Mouse (Mus musculus): ENCODE results near the gene Irak1bp1. TPM values are rescaled to one million over a fixed set of nuclear protein-coding genes. Genes with fewer than 3 reads are reported as not detected.
A peak's percentile ranks its signal among the peaks of the same experiment; 100 is the strongest.

Gene Irak1bp1
- polyA plus RNA-seq, 2 experiments = 0.65 to 0.91 TPM

- Histone ChIP-seq H3K4me1 (replicated peaks; ENCODE audit: control insufficient read depth in 2 of 2, insufficient read depth in 2 of 2, low read length in 1 of 2) (no peaks in the 10 kb centered on the region), H3K9ac (replicated peaks) (no peak overlapping the region), H3K27me3 (ENCODE audit: control insufficient read depth, insufficient read depth, low read length) (no peaks in the 10 kb centered on the region), H3K36me3 (replicated peaks; ENCODE audit: control insufficient read depth, insufficient read depth, low read depth) (no peaks in the 10 kb centered on the region), H3K27ac (no peak overlapping the region), H3K4me2 (ENCODE audit: low read depth) (no peak overlapping the region), H3K9me3 (ENCODE audit: control insufficient read depth, low read length) (no peaks in the 10 kb centered on the region), H3K4me3 (ENCODE audit: insufficient read depth in 1 of 2, low read depth in 2 of 2, low read length in 2 of 2) (no peak overlapping the region)
- 51% methylated on average over 12 of the region's 12 CpGs for WGBS (ENCODE audit: insufficient replicate concordance)
- no peak for ATAC-seq (ENCODE audit: insufficient read depth)
- no peak for TF ChIP-seq CTCF (IDR thresholded peaks at IDR 0.05; ENCODE audit: low read depth)
- DNase-seq (ENCODE audit: low read depth in 3 of 3, low spot score in 3 of 3) = no peak
These were observed 17.0 kb upstream of the Irak1bp1 start for GRCm38 (mm10) chr9:82812172-82812963.

GRCm38 (mm10) chr9:82814536-82814935 is 14.8 kb upstream of the Irak1bp1 start:
- TF ChIP-seq EP300 (IDR thresholded peaks at IDR 0.05; ENCODE audit: low read depth) (no peak), CTCF (IDR thresholded peaks at IDR 0.05; ENCODE audit: low read depth) (0 out of 2 replicates have a peak, but pooled peaks have one; percentile 5)
- Histone ChIP-seq H3K4me3 (ENCODE audit: insufficient read depth in 1 of 2, low read depth in 2 of 2, low read length in 2 of 2) (no peak overlapping the region), H3K9ac (replicated peaks) (no peak overlapping the region), H3K9me3 (ENCODE audit: control insufficient read depth, low read length) (no peaks in the 10 kb centered on the region), H3K4me1 (replicated peaks; ENCODE audit: control insufficient read depth in 2 of 2, insufficient read depth in 2 of 2, low read length in 1 of 2) (no peaks in the 10 kb centered on the region), H3K36me3 (replicated peaks; ENCODE audit: control insufficient read depth, insufficient read depth, low read depth) (no peaks in the 10 kb centered on the region), H3K27me3 (ENCODE audit: control insufficient read depth, insufficient read depth, low read length) (no peaks in the 10 kb centered on the region), H3K4me2 (ENCODE audit: low read depth) (no peak overlapping the region), H3K27ac (no peak overlapping the region)
- WGBS (ENCODE audit: insufficient replicate concordance) = 38% methylated on average over 3 of the region's 3 CpGs
- no peak for ATAC-seq (ENCODE audit: insufficient read depth)
- DNase-seq (ENCODE audit: low read depth in 3 of 3, low spot score in 3 of 3) = no peak

GRCm38 (mm10) chr9:82815257-82815785 is 14.0 kb upstream of the Irak1bp1 start:
- no peak for TF ChIP-seq CTCF (IDR thresholded peaks at IDR 0.05; ENCODE audit: low read depth)
- TF ChIP-seq EP300 (IDR thresholded peaks at IDR 0.05; ENCODE audit: low read depth) = no peak
- no peak overlapping the region for H3K4me3 ChIP-seq (ENCODE audit: insufficient read depth in 1 of 2, low read depth in 2 of 2, low read length in 2 of 2)
- H3K9me3 ChIP-seq (ENCODE audit: control insufficient read depth, low read length) = no peaks in the 10 kb centered on the region

GRCm38 (mm10) chr9:82826426-82826825 is 2.9 kb upstream of the Irak1bp1 start:
- no peaks in the 10 kb centered on the region for H3K36me3 ChIP-seq (replicated peaks; ENCODE audit: control insufficient read depth, insufficient read depth, low read depth)
- no peak for DNase-seq (ENCODE audit: low read depth in 3 of 3, low spot score in 3 of 3)
- H3K9me3 ChIP-seq (ENCODE audit: control insufficient read depth, low read length) = no peaks in the 10 kb centered on the region
- no peak overlapping the region for H3K4me2 ChIP-seq (ENCODE audit: low read depth)
- no peak overlapping the region for H3K27ac ChIP-seq
- no peaks in the 10 kb centered on the region for H3K27me3 ChIP-seq (ENCODE audit: control insufficient read depth, insufficient read depth, low read length)
- 0 out of 4 replicates have a peak, but pooled peaks cover 0 to 2% of the 10 kb centered on the region in 2 experiments for H3K4me1 ChIP-seq (replicated peaks; ENCODE audit: control insufficient read depth in 2 of 2, insufficient read depth in 2 of 2, low read length in 1 of 2)
- ATAC-seq (ENCODE audit: insufficient read depth) = no peak
- H3K9ac ChIP-seq (replicated peaks) = no peak overlapping the region
- H3K4me3 ChIP-seq (ENCODE audit: insufficient read depth in 1 of 2, low read depth in 2 of 2, low read length in 2 of 2) = no peak overlapping the region
- peak; percentile 23; the same call in 1 of the 2 replicates for TF ChIP-seq CTCF (IDR thresholded peaks at IDR 0.05; ENCODE audit: low read depth)
- TF ChIP-seq EP300 (IDR thresholded peaks at IDR 0.05; ENCODE audit: low read depth) = no peak
- 82% methylated on average over 6 of the region's 6 CpGs for WGBS (ENCODE audit: insufficient replicate concordance)

More at GRCm38 (mm10) chr9:82815257-82815785, 14.0 kb upstream of the Irak1bp1 start:
- no peak overlapping the region for H3K27ac ChIP-seq
- no peaks in the 10 kb centered on the region for H3K4me1 ChIP-seq (replicated peaks; ENCODE audit: control insufficient read depth in 2 of 2, insufficient read depth in 2 of 2, low read length in 1 of 2)
- DNase-seq (ENCODE audit: low read depth in 3 of 3, low spot score in 3 of 3) (no peak), ATAC-seq (ENCODE audit: insufficient read depth) (no peak)
- no peaks in the 10 kb centered on the region for H3K36me3 ChIP-seq (replicated peaks; ENCODE audit: control insufficient read depth, insufficient read depth, low read depth)
- no peak overlapping the region for H3K4me2 ChIP-seq (ENCODE audit: low read depth)
- H3K27me3 ChIP-seq (ENCODE audit: control insufficient read depth, insufficient read depth, low read length) = no peaks in the 10 kb centered on the region
- H3K9ac ChIP-seq (replicated peaks) = no peak overlapping the region

- ATAC-seq (ENCODE audit: insufficient read depth) (peak; percentile 92), DNase-seq (ENCODE audit: low read depth in 3 of 3, low spot score in 3 of 3) (peak; percentile 71 to 76 (median 75))
- under 1% methylated on average over 65 of the region's 65 CpGs for WGBS (ENCODE audit: insufficient replicate concordance)
- H3K9me3 ChIP-seq (ENCODE audit: control insufficient read depth, low read length) = no peaks in the 10 kb centered on the region
- H3K4me3 ChIP-seq (ENCODE audit: insufficient read depth in 1 of 2, low read depth in 2 of 2, low read length in 2 of 2) = peak overlapping the region; percentile 73 to 76
- H3K27me3 ChIP-seq (ENCODE audit: control insufficient read depth, insufficient read depth, low read length) = no peaks in the 10 kb centered on the region
- peak overlapping the region; percentile 52 for H3K9ac ChIP-seq (replicated peaks)
- no peaks in the 10 kb centered on the region for H3K36me3 ChIP-seq (replicated peaks; ENCODE audit: control insufficient read depth, insufficient read depth, low read depth)
- 0 out of 4 replicates have a peak, but pooled peaks cover 0 to 2% of the 10 kb centered on the region in 2 experiments for H3K4me1 ChIP-seq (replicated peaks; ENCODE audit: control insufficient read depth in 2 of 2, insufficient read depth in 2 of 2, low read length in 1 of 2)
- H3K4me2 ChIP-seq (ENCODE audit: low read depth) = peak overlapping the region; percentile 96
- TF ChIP-seq CTCF (IDR thresholded peaks at IDR 0.05; ENCODE audit: low read depth) = no peak
- no peak for TF ChIP-seq EP300 (IDR thresholded peaks at IDR 0.05; ENCODE audit: low read depth)
- H3K27ac ChIP-seq = no peak overlapping the region
These were observed 522 bp downstream of the Irak1bp1 start for GRCm38 (mm10) chr9:82829693-82830430.

All from liver, embryonic 14.5 days (tissue).